Mouse (Mus musculus) limb, embryonic 14.5 days (tissue): ENCODE results near the gene Otx1. TPM values are rescaled to one million over a fixed set of nuclear protein-coding genes. Genes with fewer than 3 reads are reported as not detected.

Experiments
- ATAC-seq: fragments of 200-750 bp; cut with Nextera tagmentation; 2 replicates; pipeline ENCODE4 v1.8.0; 2017; ENCODE audit warnings: low read depth, moderate number of reproducible peaks, moderate TSS enrichment; ENCODE audit not compliant: low FRiP score
- DNase-seq: peaks from one replicate; pipeline ENCODE4 v3.0.0-alpha.2; 2015; ENCODE audit warnings: low spot score
- H3K27ac ChIP-seq: fragments of 300-500 bp; sonication (generic); replicated peaks from 2 replicates; pipeline ENCODE4 v1.5.1; 2014; ENCODE audit warnings: low read depth, mild to moderate bottlenecking, low read length, moderate library complexity, mixed read lengths
- H3K27me3 ChIP-seq: fragments of 300-500 bp; sonication (generic); 2 replicates; pipeline ENCODE4 v1.6.1; 2014; ENCODE audit warnings: low read length, mixed read lengths; ENCODE audit not compliant: control insufficient read depth, insufficient read depth
- H3K36me3 ChIP-seq: fragments of 300-500 bp; sonication (generic); 2 replicates; pipeline ENCODE4 v1.6.1; 2014; ENCODE audit warnings: mild to moderate bottlenecking, low read length, moderate library complexity, mixed read lengths; ENCODE audit not compliant: control insufficient read depth, insufficient read depth
- H3K4me1 ChIP-seq: fragments of 300-500 bp; sonication (generic); 2 replicates; pipeline ENCODE4 v1.6.1; 2014; ENCODE audit warnings: antibody characterized with exemption, low read length, mixed read lengths; ENCODE audit not compliant: control insufficient read depth, insufficient read depth
- H3K4me2 ChIP-seq: fragments of 300-500 bp; sonication (generic); replicated peaks from 2 replicates; pipeline ENCODE4 v1.6.1; 2014; ENCODE audit warnings: low read depth, mild to moderate bottlenecking, low read length, moderate library complexity; ENCODE audit not compliant: severe bottlenecking
- H3K4me3 ChIP-seq: fragments of 300-500 bp; sonication (generic); replicated peaks from 2 replicates; pipeline ENCODE4 v1.5.1; 2014; ENCODE audit warnings: low read length
- H3K9ac ChIP-seq: fragments of 300-500 bp; sonication (generic); 2 replicates; pipeline ENCODE4 v1.6.1; 2014; ENCODE audit warnings: mild to moderate bottlenecking, low read depth, low read length, moderate library complexity; ENCODE audit not compliant: severe bottlenecking
- H3K9me3 ChIP-seq: fragments of 300-500 bp; sonication (generic); 2 replicates; pipeline ENCODE4 v1.6.1; 2016; ENCODE audit warnings: low read length; ENCODE audit not compliant: control insufficient read depth
- POLR2A ChIP-seq: fragments of 200-500 bp; IDR thresholded peaks from 2 replicates; pipeline ENCODE4 v1.8.0; 2012; ENCODE audit warnings: inconsistent platforms, mild to moderate bottlenecking, moderate library complexity, borderline replicate concordance; ENCODE audit not compliant: insufficient read depth, insufficient read length; ENCODE audit errors: extremely low read depth
- WGBS: fragments of 180-500 bp; shearing (Covaris S2); extraction: QIAGEN DNeasy Blood & Tissue Kit; methylation state at CpG from one replicate; pipeline ENCODE4 v1.1.7; 2014; 5-methylcytosine and 5-hydroxymethylcytosine counted together
- polyA plus RNA-seq, 2 experiments: library from polyadenylated mRNA; depleted of rRNA in 1 of 2; stranded (reverse) in 1 of 2; unstranded in 1 of 2; fragments of >200 nt; fragmentation: Nextera tagmentation in 1 of 2; extraction: Ambion mirVana in 1 of 2; gene quantifications; 2 replicates each; pipeline versions ENCODE4 v1.2.1 to v1.2.3; 2012 to 2014

Otx1 gene
- polyA plus RNA-seq, 2 experiments = 2.2 to 3.3 TPM

- no peaks in the 10 kb centered on the region for H3K9me3 ChIP-seq
- no peak overlapping the region for H3K27ac ChIP-seq
- 88% methylated on average over 7 of the region's 7 CpGs for whole genome bisulfite sequencing
- no peak overlapping the region for H3K9ac ChIP-seq
- no peak for DNase-seq
- no peak for ATAC-seq
- H3K4me1 ChIP-seq = no peaks in the 10 kb centered on the region
- H3K36me3 ChIP-seq = no peaks in the 10 kb centered on the region
- no peaks in the 10 kb centered on the region for H3K27me3 ChIP-seq
- no peak overlapping the region for H3K4me2 ChIP-seq
- H3K4me3 ChIP-seq = no peak overlapping the region
- no peak for TF ChIP-seq POLR2A
Observed at GRCm38 (mm10) chr11:21955167-21955566, 47.5 kb downstream of the Otx1 start.

GRCm38 (mm10) chr11:21951657-21952237 is 51.0 kb downstream of the Otx1 start:
- no peak for ATAC-seq
- 77% methylated on average over 2 of the region's 2 CpGs for WGBS
- Histone ChIP-seq H3K4me3 (no peak overlapping the region), H3K36me3 (no peaks in the 10 kb centered on the region), H3K27me3 (no peaks in the 10 kb centered on the region), H3K4me2 (no peak overlapping the region), H3K27ac (no peak overlapping the region), H3K4me1 (no peaks in the 10 kb centered on the region), H3K9ac (no peak overlapping the region), H3K9me3 (no peaks in the 10 kb centered on the region)
- no peak for DNase-seq
- no peak for TF ChIP-seq POLR2A

GRCm38 (mm10) chr11:21950094-21950493 is 52.6 kb downstream of the Otx1 start:
- H3K4me1 ChIP-seq = no peaks in the 10 kb centered on the region
- no peak for DNase-seq
- no peaks in the 10 kb centered on the region for H3K36me3 ChIP-seq
- no peak overlapping the region for H3K4me2 ChIP-seq
- no peaks in the 10 kb centered on the region for H3K27me3 ChIP-seq
- no peak overlapping the region for H3K27ac ChIP-seq
- H3K4me3 ChIP-seq = no peak overlapping the region
- no peaks in the 10 kb centered on the region for H3K9me3 ChIP-seq
- no peak for ATAC-seq
- no peak overlapping the region for H3K9ac ChIP-seq
- TF ChIP-seq POLR2A = no peak
